Mouse (Mus musculus) embryonic facial prominence, embryonic 11.5 days (tissue): ENCODE data around the gene Cbwd1. TPM values are rescaled to one million over a fixed set of nuclear protein-coding genes. Genes with fewer than 3 reads are reported as not detected.
A peak's percentile ranks its signal among the peaks of the same experiment; 100 is the strongest.
"Not testable (repeated sequence)": the region's sequence is repeated elsewhere in the genome, so short reads cannot be mapped to it uniquely, and the experiment has no call there.

ENCODE experiments used
- ATAC-seq: fragments of 200-750 bp; cut with Nextera tagmentation; replicated peaks from 2 replicates; pipeline ENCODE4 v1.8.0; 2017; ENCODE audit warnings: low read depth; ENCODE audit not compliant: insufficient number of reproducible peaks, low FRiP score, low TSS enrichment
- DNase-seq: peaks from one replicate; pipeline ENCODE4 v3.0.0-alpha.2; 2015; ENCODE audit warnings: low spot score
- H3K27ac ChIP-seq: fragments of 300-500 bp; sonication (generic); replicated peaks from 2 replicates; pipeline ENCODE4 v1.5.1; 2014; ENCODE audit warnings: mild to moderate bottlenecking, low read depth, low read length, control low read depth
- H3K27me3 ChIP-seq: fragments of 300-500 bp; sonication (generic); 2 replicates; pipeline ENCODE4 v1.6.1; 2014; ENCODE audit warnings: mild to moderate bottlenecking, low read length, moderate library complexity, mixed read lengths; ENCODE audit not compliant: control insufficient read depth, insufficient read depth
- H3K36me3 ChIP-seq: fragments of 300-500 bp; sonication (generic); replicated peaks from 2 replicates; pipeline ENCODE4 v1.6.1; 2014; ENCODE audit warnings: low read depth, mild to moderate bottlenecking, low read length, moderate library complexity, mixed read lengths; ENCODE audit not compliant: control insufficient read depth, insufficient read depth
- H3K4me1 ChIP-seq: fragments of 300-500 bp; sonication (generic); 2 replicates; pipeline ENCODE4 v1.6.1; 2014; ENCODE audit warnings: low read length, mixed read lengths; ENCODE audit not compliant: control insufficient read depth, insufficient read depth
- H3K4me2 ChIP-seq: fragments of 300-500 bp; sonication (generic); 2 replicates; pipeline ENCODE4 v1.6.1; 2014; ENCODE audit warnings: low read depth, mild to moderate bottlenecking, control low read depth, low read length, moderate library complexity
- H3K4me3 ChIP-seq: fragments of 300-500 bp; sonication (generic); 2 replicates; pipeline ENCODE4 v1.5.1; 2014; ENCODE audit warnings: low read depth, low read length, control low read depth
- H3K9ac ChIP-seq: fragments of 300-500 bp; sonication (generic); replicated peaks from 2 replicates; pipeline ENCODE4 v1.6.1; 2014; ENCODE audit warnings: mild to moderate bottlenecking, control low read depth, low read length
- H3K9me3 ChIP-seq: fragments of 300-500 bp; sonication (generic); replicated peaks from 2 replicates; pipeline ENCODE4 v1.6.1; 2016; ENCODE audit warnings: mild to moderate bottlenecking, low read length, inconsistent platforms, mixed read lengths; ENCODE audit not compliant: control insufficient read depth
- WGBS: fragments of 180-500 bp; shearing (Covaris S2); extraction: QIAGEN DNeasy Blood & Tissue Kit; methylation state at CpG from one replicate; pipeline ENCODE4 v1.1.7; 2014; 5-methylcytosine and 5-hydroxymethylcytosine counted together
- polyA plus RNA-seq: library from polyadenylated mRNA; unstranded; fragments of >200 nt; fragmentation: Nextera tagmentation; extraction: Ambion mirVana; gene quantifications from 2 replicates; pipeline ENCODE4 v1.2.1, GENCODE M21; 2014

Gene Cbwd1
- polyA plus RNA-seq, 1 experiment from 2014 or later = 22.5 TPM

GRCm38 (mm10) chr19:24897896-24898736 lies 63.3 kb downstream of the Cbwd1 start:
- H3K4me2 ChIP-seq = peak overlapping the region; percentile 21; the same call in 1 of the 2 replicates
- H3K27me3 ChIP-seq = peaks cover 57% of the 10 kb centered on the region
- ATAC-seq (no peak), DNase-seq (peak; percentile 40)
- 1% methylated on average over 20 of the region's 20 CpGs for WGBS
- no peak overlapping the region; the same call in 1 of the 2 replicates for H3K4me3 ChIP-seq
- H3K4me1 ChIP-seq = peaks cover 7% of the 10 kb centered on the region
- H3K36me3 ChIP-seq = no peaks in the 10 kb centered on the region
- no peak overlapping the region for H3K27ac ChIP-seq
- H3K9me3 ChIP-seq = no peaks in the 10 kb centered on the region
- no peak overlapping the region for H3K9ac ChIP-seq

- H3K27me3 ChIP-seq = peaks cover 49% of the 10 kb centered on the region
- peak overlapping the region; percentile 21 for H3K4me2 ChIP-seq
- H3K27ac ChIP-seq = no peak overlapping the region
- ATAC-seq (no peak), DNase-seq (peak; percentile 30)
- no peaks in the 10 kb centered on the region for H3K9me3 ChIP-seq
- WGBS = 1% methylated on average over 57 of the region's 57 CpGs
- peaks cover 7% of the 10 kb centered on the region for H3K4me1 ChIP-seq
- H3K36me3 ChIP-seq = no peaks in the 10 kb centered on the region
- H3K9ac ChIP-seq = no peak overlapping the region
- peak overlapping the region; percentile 3 for H3K4me3 ChIP-seq
Measured at GRCm38 (mm10) chr19:24897006-24897895, 64.2 kb downstream of the Cbwd1 start.

GRCm38 (mm10) chr19:24896536-24896935 lies 64.9 kb downstream of the Cbwd1 start:
- no peak overlapping the region for H3K4me2 ChIP-seq
- H3K27me3 ChIP-seq = peaks cover 43% of the 10 kb centered on the region
- H3K27ac ChIP-seq = no peak overlapping the region
- H3K9ac ChIP-seq = no peak overlapping the region
- ATAC-seq (no peak), DNase-seq (no peak)
- WGBS = 13% methylated on average over 4 of the region's 4 CpGs
- H3K4me3 ChIP-seq = no peak overlapping the region
- no peaks in the 10 kb centered on the region for H3K9me3 ChIP-seq
- no peaks in the 10 kb centered on the region for H3K36me3 ChIP-seq
- H3K4me1 ChIP-seq = peaks cover 7% of the 10 kb centered on the region

GRCm38 (mm10) chr19:24886888-24887287 lies 74.5 kb downstream of the Cbwd1 start:
- H3K27ac ChIP-seq = no peak overlapping the region
- no peak overlapping the region for H3K9ac ChIP-seq
- H3K4me3 ChIP-seq = no peak overlapping the region
- no peaks in the 10 kb centered on the region for H3K27me3 ChIP-seq
- ATAC-seq (no peak), DNase-seq (no peak)
- H3K4me2 ChIP-seq = no peak overlapping the region
- no peaks in the 10 kb centered on the region for H3K4me1 ChIP-seq
- 71% methylated on average over 3 of the region's 3 CpGs for WGBS
- H3K9me3 ChIP-seq = no peaks in the 10 kb centered on the region
- no peaks in the 10 kb centered on the region for H3K36me3 ChIP-seq

GRCm38 (mm10) chr19:24885504-24885903 lies 75.9 kb downstream of the Cbwd1 start:
- Histone ChIP-seq H3K36me3 (no peaks in the 10 kb centered on the region), H3K27ac (no peak overlapping the region), H3K9me3 (no peaks in the 10 kb centered on the region), H3K4me1 (no peaks in the 10 kb centered on the region), H3K9ac (no peak overlapping the region), H3K4me2 (no peak overlapping the region), H3K27me3 (no peaks in the 10 kb centered on the region), H3K4me3 (no peak overlapping the region)
- 0 out of 2 replicates have a peak, but pooled peaks have one; percentile 59 for ATAC-seq
- DNase-seq = peak; percentile 81
- WGBS = 15% methylated on average over 5 of the region's 5 CpGs

- Histone ChIP-seq H3K4me2 (no peak overlapping the region), H3K9me3 (no peaks in the 10 kb centered on the region), H3K9ac (no peak overlapping the region), H3K36me3 (no peaks in the 10 kb centered on the region), H3K27me3 (no peaks in the 10 kb centered on the region), H3K27ac (no peak overlapping the region), H3K4me1 (no peaks in the 10 kb centered on the region), H3K4me3 (no peak overlapping the region)
- DNase-seq (no peak), ATAC-seq (no peak)
- 66% methylated on average over 4 of the region's 4 CpGs for WGBS
Measured at GRCm38 (mm10) chr19:24881237-24881636, 80.2 kb downstream of the Cbwd1 start.

- not testable (repeated sequence) for H3K4me3 ChIP-seq, H3K27me3 ChIP-seq, DNase-seq, H3K27ac ChIP-seq, H3K9ac ChIP-seq, ATAC-seq, H3K4me2 ChIP-seq, H3K4me1 ChIP-seq, H3K36me3 ChIP-seq, H3K9me3 ChIP-seq
- WGBS = 88% methylated on average over 23 of the region's 26 CpGs
Measured at GRCm38 (mm10) chr19:24875129-24875870, 86.1 kb downstream of the Cbwd1 start, which contains the start of gene Gm10053. TSS of gene Gm10053 (plus strand) at chr19:24875686.
